Mouse (Mus musculus) right cerebral cortex, postnatal 36 days (tissue): ENCODE results near the gene Aaed1.

Experiments
- DNase-seq, 2 experiments: peaks; one replicate each; pipeline ENCODE4 v3.0.0; 2022; ENCODE audit warnings: low spot score in 2 of 2, mixed read lengths in 1 of 2

Gene Aaed1

DNA sequence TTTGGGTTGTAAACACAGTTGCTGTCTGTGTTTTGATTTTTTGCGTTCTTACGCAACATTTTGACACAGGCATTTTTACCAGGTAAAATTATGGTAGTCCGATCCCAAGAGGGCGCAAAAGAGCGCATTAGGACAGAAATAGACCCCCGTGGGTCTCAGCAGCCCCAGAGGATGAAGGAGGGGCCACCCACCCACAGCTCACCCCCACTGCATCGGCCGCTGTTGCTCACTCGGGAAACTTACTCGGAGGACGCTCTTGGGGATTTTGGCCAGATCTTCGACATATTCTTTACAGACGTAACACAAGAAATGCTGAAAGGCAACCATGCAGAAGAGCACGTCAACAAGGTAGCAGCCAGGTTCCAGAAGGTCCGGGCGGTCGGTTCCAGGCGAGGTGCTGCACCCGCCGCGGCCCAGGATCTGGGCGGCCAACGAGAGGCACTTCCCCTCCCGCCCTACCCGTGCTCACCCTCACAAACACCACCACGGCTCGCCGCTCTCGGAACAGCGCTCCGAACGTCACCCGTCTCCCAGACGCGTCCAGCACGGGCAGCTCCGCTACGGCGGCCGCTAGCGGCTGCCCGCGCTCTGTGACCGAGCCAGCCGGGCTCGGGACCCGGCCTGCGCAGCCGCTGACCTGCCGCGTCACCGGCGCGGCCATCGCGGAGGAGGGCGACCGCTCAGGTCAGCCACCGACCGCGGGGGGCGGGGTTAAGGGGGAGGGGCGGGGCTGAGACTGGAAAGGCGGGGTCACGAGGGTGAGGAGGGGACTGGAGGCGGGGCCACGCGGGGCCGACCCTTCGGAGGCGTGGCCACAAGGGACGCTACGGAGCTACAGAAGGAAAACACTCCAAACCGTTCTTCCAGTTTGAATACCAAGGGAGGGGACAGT is at the start of gene Aaed1:
Gene Aaed1 (minus strand): TSS at position 687 of the 892 bp plus-strand sequence.
- DNase-seq: peak; percentile 86 to 89

DNA sequence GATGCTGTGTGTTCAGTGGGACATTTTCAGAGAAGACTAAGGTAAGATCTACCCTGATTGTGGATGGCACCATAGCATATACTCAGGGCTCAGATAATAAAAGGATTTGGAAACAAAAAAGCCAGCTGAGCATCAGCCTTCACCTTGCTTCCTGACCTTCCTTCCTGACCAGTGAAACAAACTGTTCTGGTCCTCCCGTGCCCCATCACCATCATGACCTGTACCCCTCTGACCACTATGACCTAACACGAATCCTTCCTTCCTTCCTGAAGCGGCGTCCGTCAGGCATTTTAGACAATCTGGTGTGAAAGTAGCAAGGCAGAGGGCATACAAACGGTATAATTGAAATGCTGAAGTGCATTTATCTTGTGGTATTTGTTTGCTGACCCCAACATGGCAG is 49.6 kb upstream of the Aaed1 start:
- no peak for DNase-seq

DNA sequence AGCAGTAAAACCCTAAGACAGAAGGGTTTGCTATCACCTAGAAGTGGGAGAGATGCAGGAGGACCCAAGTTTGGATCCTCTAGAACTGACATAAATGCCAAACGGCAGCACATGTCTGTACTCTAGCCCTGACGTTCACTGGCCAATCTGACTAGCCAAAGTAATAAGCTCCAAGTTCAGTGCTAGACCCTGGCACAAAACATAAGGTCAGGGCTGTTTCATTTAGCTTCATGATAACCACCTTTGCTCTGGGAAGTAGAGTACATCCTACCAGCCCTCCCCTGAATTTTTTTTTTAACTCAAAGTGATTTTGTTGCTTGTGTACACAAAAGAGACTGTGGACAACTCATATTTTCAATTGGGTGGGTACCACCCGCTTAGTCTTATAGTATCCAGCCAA is 48.5 kb upstream of the Aaed1 start:
- no peak for DNase-seq

DNA sequence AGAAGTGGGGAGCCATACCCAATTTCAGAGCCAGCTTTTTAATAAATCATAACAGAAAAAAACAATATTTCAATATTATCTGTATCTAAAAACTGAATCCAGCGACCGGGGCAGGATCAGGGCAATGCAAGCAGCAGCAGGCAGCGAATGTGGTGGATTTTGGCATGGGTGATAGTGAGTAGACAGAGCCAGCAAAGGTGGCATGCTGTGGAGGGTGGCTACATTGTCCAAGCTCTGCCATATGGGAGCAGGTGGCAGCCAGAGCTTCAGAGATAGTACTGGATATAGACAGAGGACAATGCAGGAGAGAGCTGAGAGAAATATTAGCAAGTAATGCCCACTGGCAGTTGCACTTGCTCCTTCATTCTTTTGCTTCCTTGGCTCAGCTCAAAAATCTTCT is 47.2 kb upstream of the Aaed1 start:
- DNase-seq: no peak

DNA sequence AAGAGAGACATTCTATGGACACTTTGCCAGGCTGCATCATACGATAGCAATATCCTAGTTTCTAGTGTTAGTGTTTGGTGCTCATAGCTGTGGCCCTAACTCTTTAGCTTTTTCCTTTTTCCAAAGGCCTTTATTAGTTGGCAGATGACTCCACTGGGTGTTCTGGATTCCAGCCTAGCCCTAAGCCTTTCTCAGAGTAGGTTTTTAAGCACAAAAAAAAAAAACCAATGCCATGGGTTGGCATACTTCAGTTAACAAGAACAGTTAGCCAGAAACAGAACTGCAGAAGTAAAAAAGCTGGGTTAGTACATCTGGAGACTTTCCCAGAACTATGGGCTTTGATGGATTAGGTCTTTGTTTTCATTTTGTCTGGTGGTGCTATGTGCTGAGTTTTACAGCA is 46.0 kb upstream of the Aaed1 start:
- no peak for DNase-seq

DNA sequence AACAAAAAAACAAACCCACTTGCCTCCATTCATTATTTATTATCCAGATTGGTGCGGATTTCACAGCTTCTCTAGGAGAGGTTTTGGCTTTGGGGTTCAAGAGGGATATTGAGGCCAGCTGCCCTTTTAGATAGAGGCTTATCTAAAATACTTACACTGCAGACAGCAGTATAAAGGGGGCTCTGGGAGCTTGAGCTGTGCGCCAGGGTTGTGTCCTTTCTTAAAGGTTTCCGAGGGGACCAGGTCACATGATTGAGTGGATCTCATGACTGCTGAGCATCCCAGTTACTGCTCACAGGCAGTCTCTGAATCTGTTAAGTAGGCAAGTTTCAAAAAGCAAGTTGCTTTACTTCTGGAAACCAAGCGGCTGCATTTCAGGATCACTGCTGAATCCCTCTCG is 44.9 kb upstream of the Aaed1 start:
- DNase-seq: no peak

DNA sequence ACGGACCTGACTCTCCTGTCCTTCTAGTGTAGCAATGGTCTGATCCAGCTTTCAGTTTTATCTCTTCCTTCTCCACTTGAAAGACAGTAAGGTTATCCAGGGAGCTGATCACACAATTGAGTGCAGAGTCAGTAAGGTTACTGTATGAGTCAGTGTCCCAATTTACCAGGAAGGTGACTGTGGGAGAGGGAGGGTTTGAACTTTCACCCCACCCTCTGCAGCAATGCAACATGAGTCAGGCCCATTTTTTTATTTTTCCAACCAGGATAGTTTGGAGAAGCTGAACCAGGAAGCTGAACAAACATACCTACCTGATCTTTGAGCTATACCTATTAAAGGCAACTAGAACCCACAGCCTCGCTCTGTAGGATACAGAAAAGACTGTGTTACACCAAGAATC is 37.0 kb upstream of the Aaed1 start:
- DNase-seq: no peak

DNA sequence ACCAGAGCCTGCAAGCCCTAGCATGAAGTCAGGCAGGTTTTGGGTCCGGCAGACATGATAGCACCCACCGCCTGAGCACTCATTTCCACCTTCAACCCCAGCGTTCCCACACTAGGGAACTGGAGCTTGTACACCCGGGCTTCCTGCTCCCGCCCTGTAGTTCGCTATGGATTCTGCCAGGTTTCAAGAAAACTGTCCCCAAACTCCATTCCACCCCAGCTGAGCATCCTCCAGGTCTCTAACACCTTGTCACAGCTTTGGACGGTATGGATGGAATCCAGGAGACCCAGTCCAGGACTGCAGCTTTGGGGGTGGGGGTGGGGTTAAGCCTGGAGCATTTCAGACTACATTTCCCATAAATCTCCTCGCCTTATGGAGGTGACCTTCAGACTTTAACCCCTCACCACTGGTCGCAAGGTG is 31.6 kb upstream of the Aaed1 start:
- DNase-seq: peak in 1 of 2 experiments; percentile 20

DNA sequence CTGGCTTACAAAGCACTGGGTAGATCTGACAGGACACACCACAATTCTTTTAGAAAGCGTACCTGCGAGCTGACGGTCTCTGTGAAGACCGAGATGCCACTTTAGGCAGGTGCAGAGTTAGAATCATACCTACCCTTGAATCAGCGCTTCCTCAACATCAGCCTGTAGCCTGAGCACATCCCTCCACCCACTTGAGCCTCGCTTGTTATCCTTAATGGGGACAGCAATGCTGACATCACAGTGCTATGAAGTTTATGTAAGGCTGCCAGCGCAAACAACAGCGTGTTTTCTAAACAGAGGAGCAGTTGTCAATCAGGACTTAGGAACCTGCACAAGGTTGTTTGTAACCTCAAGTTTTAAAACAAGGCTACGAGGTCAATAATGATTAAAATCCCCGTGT is 31.1 kb upstream of the Aaed1 start:
- peak in 1 of 2 experiments; percentile 18 for DNase-seq

DNA sequence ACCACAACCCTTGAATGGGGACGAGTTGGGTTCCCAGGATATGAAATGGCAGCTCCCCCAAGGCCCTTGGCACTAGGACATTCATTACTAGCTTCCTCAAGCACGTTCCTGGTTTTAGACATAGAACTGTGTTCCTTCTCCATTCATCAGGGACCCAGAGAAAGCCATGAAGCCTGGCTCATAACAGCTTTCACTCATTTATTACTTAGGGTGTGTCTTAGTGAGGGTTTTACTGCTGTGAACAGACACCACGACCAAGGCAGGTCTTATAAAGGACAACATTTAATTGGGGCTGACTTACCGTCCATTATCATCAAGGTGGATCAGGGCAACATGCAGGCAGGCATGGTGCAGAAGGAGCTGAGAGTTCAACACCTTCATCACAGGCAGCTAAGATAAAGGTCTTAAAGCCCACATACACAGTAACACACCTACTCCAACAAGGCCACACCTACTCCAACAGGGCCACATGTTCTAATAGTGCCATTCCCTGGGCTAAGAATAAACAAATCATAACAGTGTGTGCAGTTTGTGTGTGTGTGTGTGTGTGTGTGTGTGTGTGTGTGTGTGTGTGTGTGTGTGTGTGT is 23.1 kb upstream of the Aaed1 start:
- no peak for DNase-seq

DNA sequence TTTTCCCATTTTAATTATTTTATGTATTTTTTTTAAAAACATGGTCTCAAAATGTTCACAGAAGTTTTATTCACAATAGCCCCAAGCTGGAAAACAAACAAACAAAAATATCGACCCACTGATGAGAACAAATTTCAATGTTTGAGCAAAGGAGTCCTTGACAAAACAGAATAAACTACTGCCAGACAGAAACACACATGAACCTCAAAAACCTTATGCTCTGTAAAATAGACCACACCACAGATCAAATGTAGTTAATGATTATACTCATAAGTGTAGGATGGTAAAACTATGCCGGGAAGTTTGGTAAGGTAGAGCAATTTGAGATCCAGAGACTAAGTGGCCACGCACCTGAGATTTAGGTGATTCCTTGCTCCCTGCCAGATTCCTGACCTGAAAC is 20.6 kb upstream of the Aaed1 start:
- DNase-seq: no peak

DNA sequence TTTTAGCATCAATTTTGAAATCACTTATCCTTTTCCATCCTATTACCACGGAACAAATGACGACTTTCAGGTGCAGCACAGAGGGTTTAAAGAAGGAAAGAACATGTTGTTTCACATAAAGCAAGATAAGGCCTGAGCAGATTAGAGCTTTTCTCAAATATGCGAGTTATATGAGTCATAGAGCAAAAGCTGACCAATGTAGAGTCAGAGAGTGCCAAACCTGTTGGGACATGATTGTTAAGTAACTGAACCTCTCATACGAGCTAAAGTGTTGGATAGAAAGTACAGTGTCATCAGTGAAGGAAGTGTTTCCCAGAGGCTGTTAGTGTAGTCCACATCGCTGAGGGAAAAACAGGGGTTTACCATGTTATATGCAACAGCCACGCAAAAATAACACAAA is 19.8 kb upstream of the Aaed1 start:
- no peak for DNase-seq

DNA sequence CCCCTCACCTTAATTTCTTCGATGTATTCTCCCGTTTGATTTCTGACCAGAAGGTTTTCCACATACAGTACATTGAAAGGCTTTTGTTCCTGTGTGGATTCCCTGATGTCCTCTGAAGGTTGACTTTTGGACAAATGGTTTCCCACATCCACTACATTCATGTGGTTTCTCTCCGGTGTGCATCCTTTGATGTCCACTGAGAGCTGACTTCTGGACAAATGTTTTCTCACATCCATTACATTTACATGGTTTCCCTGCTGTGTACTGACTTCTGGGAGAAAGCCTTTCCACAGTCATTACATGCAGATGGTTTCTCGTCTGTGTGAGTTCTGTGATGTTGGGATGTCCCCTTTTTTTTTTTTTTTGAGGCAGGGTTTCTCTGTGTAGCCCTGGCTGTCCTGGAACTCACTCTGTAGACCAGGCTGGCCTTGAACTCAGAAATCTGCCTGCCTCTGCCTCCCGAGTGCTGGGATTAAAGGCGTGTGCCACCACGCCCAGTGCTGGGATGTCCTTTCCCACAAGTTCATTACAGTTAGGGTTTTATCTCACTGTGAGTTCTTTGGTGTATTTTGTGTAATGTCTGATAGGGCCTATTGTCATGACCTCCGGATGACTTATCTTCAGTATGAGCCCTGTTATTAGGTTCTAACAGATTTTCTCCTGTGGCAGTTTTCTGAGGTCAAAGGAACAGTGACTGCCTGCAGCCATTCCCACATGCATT is 10.2 kb upstream of the Aaed1 start:
- no peak for DNase-seq

DNA sequence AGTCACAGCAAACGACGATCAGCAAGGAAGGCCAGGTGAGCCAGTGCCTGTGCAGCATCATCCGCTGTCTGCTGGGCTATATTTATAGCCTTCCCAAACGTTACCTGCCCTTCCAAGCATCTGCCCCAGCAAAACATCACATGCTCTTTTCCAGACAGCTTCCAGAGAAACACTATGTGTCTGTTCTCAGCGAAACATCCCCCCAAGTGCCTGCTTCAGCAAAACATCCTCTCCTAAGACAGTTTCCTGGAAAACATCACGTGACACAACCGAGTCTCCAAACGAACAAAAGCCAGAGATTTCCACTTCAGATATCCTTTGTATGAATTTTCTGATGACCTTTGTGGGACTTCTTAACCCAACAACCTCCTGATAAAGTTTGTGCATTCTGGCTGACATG is 7.8 kb upstream of the Aaed1 start:
- DNase-seq: no peak

DNA sequence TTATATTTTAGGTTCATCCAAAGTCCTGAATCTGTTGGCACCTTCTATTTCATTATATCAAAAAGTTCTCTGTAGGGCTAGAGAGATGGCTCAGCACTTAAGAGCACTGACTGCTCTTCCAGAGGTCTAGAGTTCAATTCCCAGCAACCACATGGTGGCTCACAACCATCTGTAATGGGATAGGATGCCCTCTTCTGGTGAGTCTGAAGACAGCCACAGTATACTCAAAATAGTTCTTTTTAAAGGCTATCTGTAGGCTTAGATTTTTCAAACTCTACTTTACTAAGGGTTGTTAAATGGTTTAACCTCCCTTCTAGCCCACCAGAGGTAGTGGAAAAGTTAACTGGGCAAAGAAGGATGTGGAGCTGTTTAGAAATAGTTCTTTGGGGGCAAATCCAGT is 7.3 kb upstream of the Aaed1 start:
- DNase-seq: no peak

DNA sequence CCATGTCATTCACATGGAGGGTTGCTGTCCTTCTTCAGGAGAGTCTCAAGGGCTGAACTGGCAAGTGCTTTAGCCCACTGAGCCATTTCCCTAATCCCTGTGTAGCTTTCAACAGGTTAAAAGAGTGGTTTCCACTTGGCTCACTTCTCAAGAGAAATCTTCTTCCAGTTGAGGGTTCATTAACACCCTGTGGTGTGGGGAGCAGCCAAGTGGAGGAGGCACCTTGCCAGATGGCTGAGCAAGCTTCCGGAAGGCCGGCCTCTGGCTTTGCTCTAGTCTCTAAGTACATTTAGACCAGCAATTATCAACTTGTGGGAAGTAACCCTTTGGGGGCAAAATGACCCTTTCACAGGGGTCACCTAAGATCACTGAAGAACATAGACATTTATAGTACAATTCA is 5.8 kb upstream of the Aaed1 start:
- DNase-seq: no peak

DNA sequence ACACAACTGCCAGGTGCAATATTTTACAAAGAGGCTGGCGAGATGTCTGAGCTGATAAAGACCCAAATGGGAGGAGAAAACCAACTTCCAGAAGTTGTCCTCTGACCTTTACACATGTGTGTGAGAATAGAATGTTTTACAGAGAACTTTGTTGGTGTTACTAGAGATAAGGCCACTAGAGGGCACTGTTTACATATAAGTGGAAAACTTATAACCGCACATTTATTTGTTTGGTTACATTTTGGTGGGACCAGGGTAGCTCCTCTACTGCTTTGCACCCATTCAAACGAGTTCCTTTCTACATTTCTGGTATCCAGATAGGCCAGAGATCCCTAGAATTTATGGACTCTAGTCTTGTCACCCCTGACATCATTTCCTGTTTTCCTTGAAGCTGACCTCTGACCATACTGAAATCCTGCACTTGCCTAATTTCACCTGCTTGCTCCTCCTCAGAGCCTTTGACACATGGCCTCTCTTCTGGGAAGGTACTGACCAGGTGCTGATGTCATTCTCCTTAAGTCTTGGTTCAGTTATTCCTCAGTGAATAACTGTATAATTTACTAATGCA is 3.1 kb upstream of the Aaed1 start:
- no peak for DNase-seq

DNA sequence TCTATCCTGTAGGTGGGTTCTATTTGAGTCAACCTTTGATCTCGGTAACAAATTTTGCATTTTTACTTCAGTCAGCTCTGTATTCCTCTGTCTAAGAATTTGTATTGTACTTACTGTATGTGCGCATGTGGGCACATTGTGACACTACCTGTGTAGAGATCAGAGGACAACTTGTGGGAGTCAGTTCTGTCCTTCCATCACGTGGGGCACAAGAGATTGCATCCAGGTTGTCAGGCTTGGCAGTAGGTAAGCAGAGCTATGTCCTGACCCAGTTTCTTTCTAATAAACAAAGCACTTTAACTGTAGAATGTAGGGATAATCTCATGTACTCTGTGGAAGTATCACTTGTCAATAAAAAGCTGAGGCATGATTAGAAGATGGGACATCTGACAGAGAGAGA is 1.5 kb upstream of the Aaed1 start:
- no peak for DNase-seq

DNA sequence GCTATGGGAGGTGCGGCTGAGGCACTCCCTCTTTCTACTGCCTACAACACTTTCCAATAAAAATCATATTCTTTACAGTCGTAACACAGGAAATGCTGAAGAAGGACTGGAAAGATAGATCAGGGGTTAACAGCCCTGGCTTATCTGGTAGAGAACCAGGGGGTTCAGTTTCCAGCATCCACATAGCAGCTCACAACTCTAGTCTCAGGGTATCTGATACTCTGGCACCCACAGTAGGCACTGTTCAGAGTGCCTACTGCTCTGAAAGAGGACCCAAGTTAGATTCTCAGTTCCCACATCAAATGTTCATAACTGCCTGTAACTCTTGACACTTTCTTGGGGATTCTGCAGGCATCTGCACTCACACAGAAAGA is 393 bp upstream of the Aaed1 start:
- DNase-seq: no peak

DNA sequence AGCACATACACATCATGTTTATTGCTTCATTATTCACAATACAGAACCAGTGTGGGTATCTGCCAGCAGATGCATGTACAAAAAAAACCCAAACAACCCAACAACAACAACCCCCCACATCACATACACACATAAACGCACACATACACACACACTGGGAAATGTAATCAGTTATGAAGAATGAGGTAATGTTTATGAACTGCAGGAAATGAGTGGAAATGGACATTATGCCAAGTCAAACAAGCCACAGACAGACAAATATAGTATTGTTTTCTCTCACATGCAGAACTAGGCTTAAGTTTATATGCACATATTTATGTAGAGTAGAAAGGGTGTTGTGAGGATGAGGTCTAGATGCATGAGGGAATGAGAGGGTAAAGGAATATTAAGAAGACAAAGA is 1.2 kb downstream of the Aaed1 start:
- no peak for DNase-seq

DNA sequence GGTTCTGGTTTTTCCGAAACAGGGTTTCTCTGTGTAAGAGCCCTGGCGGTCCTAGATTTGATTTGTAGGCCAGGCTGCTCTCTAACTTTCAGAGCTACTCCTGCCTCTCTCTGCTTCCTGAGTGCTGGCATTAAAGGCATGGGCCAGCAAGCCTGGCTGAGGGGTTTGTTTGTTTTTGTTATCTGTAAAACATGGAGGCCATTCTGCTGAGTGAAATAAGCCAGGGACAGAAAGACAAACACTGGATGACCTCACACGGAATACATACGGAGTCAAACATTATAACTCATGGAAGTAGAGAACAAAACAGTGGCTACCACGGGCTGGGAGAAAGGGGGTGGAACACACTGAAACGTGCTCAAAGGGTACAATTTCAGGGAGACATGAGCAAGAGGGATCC is 1.9 kb downstream of the Aaed1 start:
- no peak for DNase-seq

DNA sequence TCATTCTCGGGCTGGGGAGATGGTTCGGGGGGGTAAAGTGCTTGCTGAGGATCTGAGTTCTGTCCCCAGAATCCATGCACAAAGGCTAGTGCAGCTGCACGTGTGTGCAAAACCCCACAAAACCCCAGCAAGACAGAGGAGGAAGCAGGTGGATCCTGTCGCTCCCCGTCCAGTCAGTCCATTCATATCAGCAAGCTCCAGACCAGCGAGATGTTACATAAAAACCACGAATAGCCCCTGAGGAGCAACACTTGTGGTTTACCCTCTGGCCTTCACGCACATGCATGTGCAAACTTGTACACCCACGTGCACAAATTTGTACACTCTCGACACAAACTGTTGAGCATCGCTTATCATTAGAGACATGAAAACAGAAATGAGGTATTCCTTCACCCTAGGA is 2.7 kb downstream of the Aaed1 start:
- no peak for DNase-seq

DNA sequence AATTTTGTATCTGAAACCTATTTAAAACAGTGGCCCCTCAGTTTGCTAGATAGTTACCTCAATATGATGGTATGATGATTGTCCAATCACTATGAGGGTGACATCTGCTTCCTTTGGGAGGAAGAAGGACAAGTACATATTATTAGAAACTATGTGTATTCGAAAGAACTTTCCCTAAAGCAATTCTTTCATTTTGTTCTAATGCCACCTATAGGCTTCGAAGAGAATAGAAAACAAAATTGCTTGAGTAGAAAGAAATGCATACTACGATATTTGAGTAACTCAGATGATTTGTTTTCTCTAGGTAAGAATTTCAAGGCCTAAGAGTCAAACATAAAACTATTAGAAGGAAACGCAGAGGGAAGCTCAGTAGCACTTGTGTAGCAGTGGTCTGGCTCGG is 3.5 kb downstream of the Aaed1 start:
- no peak for DNase-seq
